Mouse (Mus musculus) neural tube, embryonic 10.5 days (tissue): ENCODE measurements at regions not wholly inside any gene's neighbourhood (a gene's known extent, or its start where the extent isn't known, plus 50 kb on each side); places are given as distances from the start of the nearest gene placed in this dataset.

Experiments used
- DNase-seq: peaks from one replicate; pipeline ENCODE4 v3.0.0-alpha.2; 2017; ENCODE audit warnings: low spot score; ENCODE audit errors: extremely low spot score

GRCm38 (mm10) chr7:70484201-70484600 is 117.7 kb upstream of the Nr2f2 start:
- no peak for DNase-seq

DNA sequence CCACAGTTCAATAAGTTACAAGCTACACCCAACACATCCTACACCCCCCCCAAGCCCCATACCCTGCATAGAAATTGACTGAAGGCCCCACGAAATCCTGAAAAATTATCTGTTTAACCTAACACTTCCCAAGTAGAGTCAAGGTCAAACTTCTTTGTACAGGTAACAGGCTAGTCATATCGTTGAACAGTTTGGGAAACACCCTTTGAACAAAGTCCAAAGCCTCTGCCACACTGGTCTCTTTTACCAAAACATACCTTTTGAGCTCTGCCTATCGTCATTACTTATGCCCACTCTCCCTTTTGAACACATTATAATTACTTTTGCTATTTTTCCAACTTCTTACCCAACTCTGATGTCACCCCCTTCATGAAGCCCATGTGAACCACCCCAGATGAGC is 117.0 kb upstream of the Nr2f2 start:
- no peak for DNase-seq

DNA sequence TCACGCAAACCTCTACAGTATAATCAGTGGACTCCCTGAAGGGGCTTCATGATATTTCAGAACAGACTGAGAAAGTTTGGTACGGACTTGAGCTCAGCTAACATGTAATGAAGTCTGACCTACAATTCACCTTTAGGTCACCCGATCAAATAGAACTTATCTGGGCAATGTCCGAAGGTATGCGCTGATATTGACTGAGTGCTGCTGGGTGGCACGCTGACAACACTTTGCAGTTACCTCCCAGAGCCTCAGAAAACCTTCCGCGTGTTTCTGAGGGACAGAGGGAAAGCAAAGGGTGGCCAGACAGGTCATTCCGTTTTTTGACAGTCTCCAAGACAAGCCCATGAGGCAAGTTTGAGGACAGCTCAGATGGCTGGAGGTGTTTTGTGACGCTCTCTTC is 115.3 kb upstream of the Nr2f2 start:
- DNase-seq, result no peak

DNA sequence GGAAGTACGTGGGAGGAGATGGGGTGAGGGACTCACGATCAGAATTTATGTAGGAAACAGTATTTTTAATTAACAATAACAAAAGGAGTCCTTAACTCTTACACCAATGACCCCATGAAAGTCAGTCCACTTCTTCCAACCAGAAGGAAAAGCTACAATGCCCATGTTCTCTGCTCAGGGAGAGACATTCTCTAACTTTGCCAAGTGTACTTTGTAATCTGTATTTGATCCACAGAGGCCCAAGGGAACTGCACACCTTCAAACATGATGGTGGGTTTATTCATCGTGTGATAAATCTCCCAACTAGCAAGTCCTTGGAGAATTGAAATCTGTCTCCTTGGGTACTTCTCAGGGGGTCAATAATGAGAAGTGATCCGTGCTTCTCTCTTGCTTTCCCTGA is 106.3 kb upstream of the Nr2f2 start:
- no peak for DNase-seq

DNA sequence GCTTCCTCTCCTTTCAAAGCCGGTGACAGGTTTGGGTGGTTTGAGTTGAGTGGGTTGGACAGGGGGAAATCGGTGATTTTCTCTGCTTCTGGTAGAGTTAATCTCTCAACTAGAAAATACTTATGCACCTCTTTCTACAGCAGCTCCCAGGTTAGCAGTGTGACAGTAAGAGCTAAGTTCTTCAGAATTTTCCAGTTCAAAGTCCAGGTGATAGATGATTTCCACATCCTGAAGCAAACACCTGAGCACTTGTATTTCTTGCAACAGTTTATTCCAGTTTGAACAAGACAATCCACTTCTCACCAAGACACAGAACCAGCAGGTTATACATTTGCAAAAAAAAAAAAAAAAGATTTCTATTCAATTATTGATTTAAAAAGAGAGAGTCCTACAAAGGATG is 104.0 kb upstream of the Nr2f2 start:
- DNase-seq, result no peak

DNA sequence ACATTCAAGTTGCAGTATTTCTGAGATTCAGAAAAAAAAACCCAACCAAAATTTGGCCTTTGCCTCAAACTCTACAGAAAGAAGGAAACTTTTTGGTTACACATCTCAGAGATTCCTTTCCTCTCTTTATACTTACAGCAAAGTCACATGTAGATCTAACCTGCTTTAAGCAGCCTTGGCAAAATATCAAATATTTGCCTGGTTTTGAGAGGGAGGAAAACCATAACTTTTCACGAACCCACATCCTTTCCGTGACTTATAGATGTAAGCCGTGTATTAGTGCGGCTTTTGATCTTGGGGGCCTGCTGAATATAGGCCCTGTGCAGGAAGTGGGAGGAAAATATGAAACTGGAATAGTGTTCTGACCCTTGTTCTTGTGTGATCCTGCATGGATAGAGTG is 95.6 kb upstream of the Nr2f2 start:
- no peak for DNase-seq

DNA sequence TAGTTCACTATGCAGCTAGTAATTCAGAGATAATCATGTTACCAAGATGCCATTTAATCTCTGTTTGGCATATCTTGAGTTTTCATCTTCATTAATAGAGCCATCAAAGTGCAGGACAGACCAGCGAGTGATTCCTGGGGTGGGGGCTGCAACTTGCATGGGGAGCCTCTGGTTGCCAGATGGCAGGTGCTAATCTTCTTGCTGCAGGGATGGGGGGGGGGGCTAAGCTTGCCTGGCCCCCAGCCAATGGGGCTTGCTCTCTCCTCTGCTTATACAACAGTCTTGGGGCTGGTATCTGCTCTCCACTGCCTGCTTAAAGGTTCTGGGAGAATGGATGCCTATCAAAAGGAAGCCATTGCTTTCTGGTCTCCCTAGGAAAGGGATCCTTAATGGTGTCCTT is 88.0 kb upstream of the Nr2f2 start:
- DNase-seq, result no peak

GRCm38 (mm10) chr7:70452816-70453215 is 86.3 kb upstream of the Nr2f2 start:
- no peak for DNase-seq

DNA sequence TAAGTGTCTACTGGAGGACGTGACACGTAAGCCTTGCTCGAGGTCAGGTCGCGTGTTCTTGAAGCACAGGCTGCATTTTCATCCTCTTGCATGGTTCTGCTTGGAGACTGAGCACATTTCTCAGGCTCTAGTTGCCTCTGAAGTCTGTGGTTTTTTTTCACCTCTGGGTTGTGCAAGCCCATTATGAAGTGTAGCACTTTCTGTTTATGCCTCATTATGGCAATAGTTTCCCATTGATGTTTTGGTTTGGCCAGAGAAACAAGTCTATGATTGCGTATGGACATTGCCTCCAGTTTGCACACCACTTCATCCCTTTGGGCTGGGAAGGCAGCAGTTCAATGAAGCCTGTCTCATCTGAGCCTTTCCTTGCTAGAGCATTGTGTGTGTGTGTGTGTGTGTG is 72.4 kb upstream of the Nr2f2 start:
- no peak for DNase-seq

DNA sequence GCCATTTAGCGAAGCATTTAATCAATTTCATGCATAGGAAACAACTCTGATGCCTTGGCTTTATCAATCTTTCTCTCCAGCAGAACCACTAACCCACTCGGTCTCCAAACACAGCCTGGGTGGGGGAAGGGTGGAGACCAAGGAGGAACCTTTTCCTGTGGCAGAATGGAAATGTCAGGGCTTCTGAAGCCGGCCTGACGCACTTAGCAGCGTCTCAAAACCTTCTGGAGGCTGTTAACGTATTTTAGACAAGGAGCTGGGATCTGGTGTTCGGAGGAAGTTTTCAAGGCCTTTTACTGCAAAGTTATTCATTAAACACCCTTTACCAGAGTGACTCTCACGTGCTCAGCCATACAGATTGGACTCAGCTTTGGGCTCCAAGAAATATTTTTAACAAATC is 67.3 kb upstream of the Nr2f2 start:
- DNase-seq, result no peak

DNA sequence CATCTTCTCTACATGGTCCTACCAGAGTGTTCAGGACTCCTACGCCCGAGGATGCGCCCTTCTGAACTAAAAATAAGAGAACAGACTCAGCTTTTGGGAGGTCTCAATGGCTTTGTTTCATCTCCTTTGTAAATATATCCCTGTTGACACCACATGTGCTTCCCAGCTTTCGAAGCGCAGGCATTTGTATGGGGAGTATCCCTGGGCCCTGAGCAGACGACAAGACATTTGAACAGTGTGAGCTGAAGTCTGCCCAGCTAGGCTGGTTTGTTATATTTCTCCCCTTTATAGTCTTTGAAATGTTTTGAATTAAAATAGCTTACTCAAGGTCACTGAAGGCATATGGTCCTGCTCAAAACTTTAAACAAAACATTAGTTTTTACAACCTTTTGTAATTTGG is 66.8 kb upstream of the Nr2f2 start:
- no peak for DNase-seq

GRCm38 (mm10) chr7:70431712-70432111 is 65.2 kb upstream of the Nr2f2 start:
- DNase-seq, result no peak

- DNase-seq, result no peak
Measured at GRCm38 (mm10) chr7:70429326-70429725, 62.8 kb upstream of the Nr2f2 start.

GRCm38 (mm10) chr7:70424231-70424620 is 57.7 kb upstream of the Nr2f2 start:
- DNase-seq, result no peak

GRCm38 (mm10) chr7:70423524-70424230 is 57.1 kb upstream of the Nr2f2 start:
- DNase-seq, result no peak

- DNase-seq, result no peak
Measured at GRCm38 (mm10) chr7:70416185-70416941, 49.8 kb upstream of the Nr2f2 start.
